Mouse (Mus musculus) B cell, adult (primary cell): ENCODE data around the gene Ttc26. TPM values are rescaled to one million over a fixed set of nuclear protein-coding genes. Genes with fewer than 3 reads are reported as not detected.

Experiments used
- total RNA-seq: library from RNA; stranded (reverse); gene quantifications from 4 replicates; pipeline ENCODE4 v1.2.4, GENCODE M21; 2023; ENCODE audit not compliant: inconsistent age

Ttc26 gene
- not detected in 4 replicates for total RNA-seq

DNA sequence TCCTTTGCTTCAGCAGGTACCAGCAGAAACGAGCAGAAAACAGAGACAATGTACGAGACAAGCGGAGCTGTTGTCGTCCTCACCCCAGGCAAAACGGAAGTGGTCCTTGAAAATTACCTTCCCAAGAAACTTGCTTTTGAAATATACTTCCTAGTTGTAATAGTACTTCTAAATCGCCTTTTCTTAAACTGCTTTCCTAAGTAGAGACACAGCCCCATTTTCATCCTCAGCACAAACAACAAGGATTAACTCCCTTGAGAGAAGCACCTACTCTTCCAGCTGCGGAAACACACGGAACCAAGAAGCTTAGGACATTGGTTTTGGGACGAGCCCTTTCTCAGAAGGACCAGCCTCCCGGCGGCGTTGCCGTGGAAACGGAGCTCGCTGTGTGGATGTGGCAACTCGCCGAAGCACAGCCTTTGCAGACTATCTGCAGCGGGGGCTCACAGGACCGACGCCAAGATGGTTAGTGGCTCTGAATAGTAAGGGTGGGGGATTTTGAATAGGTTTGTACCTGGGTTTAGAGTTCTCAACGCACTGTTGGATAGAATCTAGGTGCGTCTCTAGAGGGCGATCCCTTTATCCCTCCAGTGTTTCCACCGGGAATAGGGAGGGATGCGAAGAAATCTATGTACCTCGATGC is at the start of gene Ttc26:
Gene Ttc26 (plus strand): TSS at position 341 of the 643 bp plus-strand sequence.

DNA sequence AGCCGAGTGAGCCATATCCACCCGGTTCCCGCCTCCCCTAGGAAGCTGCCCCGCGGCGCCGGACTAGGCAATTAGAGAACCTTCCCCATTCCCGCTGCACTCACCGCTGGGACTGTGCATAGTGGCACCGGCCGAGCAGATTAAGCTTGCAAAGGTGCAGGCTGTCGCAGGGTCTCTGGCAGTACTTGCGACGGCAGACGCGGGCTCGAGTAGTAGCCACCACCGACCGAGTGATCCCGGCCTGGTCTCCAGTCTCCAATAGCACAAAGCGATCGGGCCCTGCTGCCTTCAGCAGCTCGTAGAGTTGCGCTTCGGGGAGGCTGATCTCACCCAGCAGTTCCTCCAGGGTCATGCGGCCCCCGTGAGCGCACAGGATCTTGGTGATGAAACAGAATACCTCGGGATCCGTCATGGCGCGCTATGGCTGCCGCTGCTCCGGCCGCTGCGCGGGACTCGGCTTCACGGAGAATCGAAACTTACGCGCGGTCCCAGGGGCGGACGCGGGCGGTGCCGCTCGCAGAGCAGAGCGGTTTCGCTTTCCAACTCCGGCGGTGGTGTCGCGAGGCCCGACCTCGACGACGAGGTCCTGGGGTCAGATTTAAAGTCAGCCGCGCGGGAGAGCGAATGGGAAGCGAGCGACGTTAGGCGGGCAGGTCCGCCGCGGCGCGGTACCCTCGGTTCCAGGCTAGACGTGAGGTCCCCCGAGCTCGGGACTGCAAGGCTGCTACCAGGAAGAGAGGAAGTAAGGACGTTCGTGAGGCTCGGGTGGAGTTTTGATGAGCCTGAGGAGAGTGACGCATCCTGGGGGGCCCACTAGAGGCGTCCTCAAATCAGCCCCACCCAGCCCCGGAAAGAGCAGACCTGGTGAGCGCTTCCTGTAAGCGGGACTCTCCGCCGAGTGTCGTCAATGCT is 27.2 kb upstream of the Ttc26 start, which contains the start of gene Zc3hav1:
Gene Zc3hav1 (minus strand): TSS at position 793 of the 912 bp plus-strand sequence.

DNA sequence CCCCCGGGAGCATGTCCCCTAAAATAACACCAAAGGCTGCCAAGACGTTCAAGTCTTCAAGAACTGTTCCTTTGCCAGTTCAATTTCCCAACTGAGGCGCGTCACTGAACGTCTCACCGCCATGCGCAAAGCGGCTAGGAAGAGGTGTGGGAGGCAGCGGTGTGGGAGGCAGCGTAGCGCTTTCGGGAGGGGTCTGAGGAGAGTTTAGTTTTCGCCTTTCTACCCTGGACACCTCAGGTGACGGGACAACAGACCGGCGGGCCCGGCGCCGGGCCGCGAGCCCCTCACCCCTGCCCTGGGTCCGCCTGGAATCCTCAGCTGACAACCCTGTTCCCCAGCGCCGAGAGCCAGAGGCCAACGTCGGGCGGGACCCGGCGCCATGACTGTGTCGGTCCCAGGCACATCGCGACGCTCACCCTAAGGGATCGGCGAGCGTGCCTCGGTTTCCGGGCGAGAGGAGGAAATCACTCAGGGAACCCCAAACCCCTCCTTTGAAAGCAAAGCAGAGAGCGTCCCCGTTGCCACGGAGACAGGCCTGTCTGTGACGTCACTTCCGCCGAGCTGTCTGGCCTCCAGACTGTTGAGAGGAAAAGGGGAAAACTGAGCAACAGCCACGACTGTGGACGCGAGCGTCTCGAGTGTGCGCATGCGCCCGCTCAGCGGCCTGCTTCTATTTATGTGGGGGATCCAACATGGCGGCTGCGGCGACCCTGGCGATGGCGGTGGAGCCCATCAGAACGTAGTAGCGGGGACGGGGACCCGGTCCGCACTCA is 52.2 kb downstream of the Ttc26 start, which contains the start of gene Ubn2:
Gene Ubn2 (plus strand): TSS at position 690 of the 773 bp plus-strand sequence.

Other genes starting within 250 kb of the Ttc26 start
- gene D630045J12Rik, start 127.5 kb upstream of the Ttc26 start, total RNA-seq = 0.06 to 0.24 TPM (median 0.14 TPM) in 4 replicates
- gene Zc3hav1l, start 82.2 kb upstream of the Ttc26 start, total RNA-seq = 1.5 to 2.4 TPM (median 2.1 TPM) in 4 replicates
- 170 to 192 TPM (median 180 TPM) in 4 replicates for gene Zc3hav1, start 26.9 kb upstream of the Ttc26 start, total RNA-seq
- 53.9 to 56.1 TPM (median 54.0 TPM) in 4 replicates for gene Ubn2, start 52.5 kb downstream of the Ttc26 start, total RNA-seq
- 23.9 to 38.0 TPM (median 30.7 TPM) in 4 replicates for gene Fmc1, start 152.0 kb downstream of the Ttc26 start, total RNA-seq
- 383 to 447 TPM (median 426 TPM) in 4 replicates for gene Luc7l2, start 169.9 kb downstream of the Ttc26 start, total RNA-seq